Comparison of ENCODE assay signal across 9 mouse cellular contexts in genomic region chr1:180334541-180334940, GRCm38 (mm10). TPM values are rescaled to one million over a fixed set of nuclear protein-coding genes. Genes with fewer than 3 reads are reported as not detected.
DNase-seq lines count a peak whose midpoint lies in the region; ATAC-seq and TF ChIP-seq lines count a peak whose summit lies in the region.
"Had no signal": no experiment of that assay in that cellular context is flagged by ENCODE, and none has a peak within 500 bp of the region (broad histone marks: within the 10 kb centered on the region; RNA-seq: fewer than 3 reads in every experiment).

No protein-coding gene starts in this region.

- peak overlapping the region; percentile 91 for H3K4me3 ChIP-seq in gastrocnemius, adult 2 months
- no peak overlapping the region for H3K4me3 ChIP-seq in limb, embryonic 11.5 days (ENCODE audit: low read depth, low read length)
- H3K4me3 ChIP-seq in limb, embryonic 10.5 days: no peak overlapping the region
- H3K4me3 ChIP-seq in embryonic facial prominence, embryonic 14.5 days (ENCODE audit: low read depth, low read length): peak overlapping the region; percentile 78
- H3K4me3 ChIP-seq in liver, embryonic 16.5 days (ENCODE audit: low read depth, low read length): no peak overlapping the region

- intact Hi-C loops in gastrocnemius, adult 2 months (cut with DNase I): loop anchor here (5.0 kb wide), 2 partner anchors 53 to 73 kb away; no protein-coding TSS in a partner anchor

- H3K36me3 ChIP-seq in limb, embryonic 11.5 days (ENCODE audit: control insufficient read depth, insufficient read depth, low read length): peaks cover 2% of the 10 kb centered on the region; the same call in 1 of the 2 replicates
- H3K36me3 ChIP-seq in limb, embryonic 10.5 days: peaks cover 44% of the 10 kb centered on the region
- peaks cover 39% of the 10 kb centered on the region for H3K36me3 ChIP-seq in embryonic facial prominence, embryonic 14.5 days (ENCODE audit: control insufficient read depth, insufficient read depth, low read length)
- H3K36me3 ChIP-seq in liver, embryonic 16.5 days (ENCODE audit: control insufficient read depth, insufficient read depth): no peaks in the 10 kb centered on the region

- H3K4me2 ChIP-seq in limb, embryonic 11.5 days (ENCODE audit: low read depth, severe bottlenecking): peak overlapping the region; percentile 99; the same call in 1 of the 2 replicates
- H3K4me2 ChIP-seq in embryonic facial prominence, embryonic 14.5 days (ENCODE audit: low read depth, low read length): peak overlapping the region; percentile 97
- peak overlapping the region; percentile 27 for H3K4me2 ChIP-seq in liver, embryonic 16.5 days (ENCODE audit: low read depth, low read length)

- peak overlapping the region; percentile 95 for H3K27ac ChIP-seq in gastrocnemius, adult 2 months
- no peak overlapping the region for H3K27ac ChIP-seq in limb, embryonic 11.5 days (replicated peaks; ENCODE audit: low read depth, low read length)
- no peak overlapping the region for H3K27ac ChIP-seq in limb, embryonic 10.5 days
- no peak overlapping the region for H3K27ac ChIP-seq in embryonic facial prominence, embryonic 14.5 days (replicated peaks; ENCODE audit: low read depth, low read length)
- H3K27ac ChIP-seq in liver, embryonic 16.5 days (ENCODE audit: low read length): no peak overlapping the region

- DNase-seq in gastrocnemius, adult 2 months: no peak
- no peak for DNase-seq in gastrocnemius, postnatal 10 days
- no peak for DNase-seq in limb, embryonic 11.5 days (ENCODE audit: low spot score)
- DNase-seq in limb, embryonic 10.5 days (ENCODE audit: low spot score): no peak
- no peak for DNase-seq in embryonic facial prominence, embryonic 14.5 days (ENCODE audit: low spot score)
- DNase-seq in adrenal gland, adult 8-10 months: no peak
- DNase-seq in right cerebral cortex, postnatal 14 days: no peak
- DNase-seq: cerebellum, adult 9-11 months had no signal

- 0 out of 2 replicates have a peak, but pooled peaks cover 5% of the 10 kb centered on the region for H3K27me3 ChIP-seq in limb, embryonic 11.5 days (ENCODE audit: control insufficient read depth, insufficient read depth, low read length)
- peaks cover 37% of the 10 kb centered on the region for H3K27me3 ChIP-seq in limb, embryonic 10.5 days (ENCODE audit: low read depth, poor library complexity, severe bottlenecking)
- H3K27me3 ChIP-seq in embryonic facial prominence, embryonic 14.5 days (replicated peaks; ENCODE audit: control insufficient read depth, insufficient read depth, low read length): 0 out of 2 replicates have a peak, but pooled peaks cover 8% of the 10 kb centered on the region
- H3K27me3 ChIP-seq in liver, embryonic 16.5 days (ENCODE audit: control insufficient read depth, insufficient read depth, low read depth, low read length): peaks cover 38% of the 10 kb centered on the region

- no peaks in the 10 kb centered on the region for H3K9me3 ChIP-seq in limb, embryonic 11.5 days (ENCODE audit: control insufficient read depth, low read length)
- no peaks in the 10 kb centered on the region for H3K9me3 ChIP-seq in limb, embryonic 10.5 days (replicated peaks)
- no peaks in the 10 kb centered on the region for H3K9me3 ChIP-seq in embryonic facial prominence, embryonic 14.5 days (ENCODE audit: control insufficient read depth, low read length)
- no peaks in the 10 kb centered on the region for H3K9me3 ChIP-seq in liver, embryonic 16.5 days (replicated peaks; ENCODE audit: control insufficient read depth, low read length)

- no peak for TF ChIP-seq CTCF in gastrocnemius, adult 2 months (IDR thresholded peaks at IDR 0.05)

- H3K9ac ChIP-seq in limb, embryonic 11.5 days (ENCODE audit: low read length): no peak overlapping the region
- H3K9ac ChIP-seq in embryonic facial prominence, embryonic 14.5 days (ENCODE audit: low read depth, low read length): no peak overlapping the region
- H3K9ac ChIP-seq in liver, embryonic 16.5 days (ENCODE audit: low read depth, low read length): no peak overlapping the region

- no peak for ATAC-seq in limb, embryonic 11.5 days (ENCODE audit: insufficient number of reproducible peaks, low FRiP score, low TSS enrichment, low read depth)
- ATAC-seq in embryonic facial prominence, embryonic 14.5 days (ENCODE audit: low read depth): no peak
- no peak for ATAC-seq in liver, embryonic 16.5 days (ENCODE audit: low read depth)

- peaks cover 18% of the 10 kb centered on the region for H3K4me1 ChIP-seq in limb, embryonic 11.5 days (ENCODE audit: control insufficient read depth, insufficient read depth, low read length)
- H3K4me1 ChIP-seq in limb, embryonic 10.5 days: peaks cover 58% of the 10 kb centered on the region
- H3K4me1 ChIP-seq in embryonic facial prominence, embryonic 14.5 days (ENCODE audit: control insufficient read depth, insufficient read depth, low read length): peaks cover 45% of the 10 kb centered on the region
- peaks cover 24% of the 10 kb centered on the region for H3K4me1 ChIP-seq in liver, embryonic 16.5 days (ENCODE audit: control insufficient read depth, low read depth, low read length)

- WGBS in limb, embryonic 11.5 days: 93% methylated on average over 6 of the region's 6 CpGs
- 92% methylated on average over 6 of the region's 6 CpGs for WGBS in limb, embryonic 10.5 days
- 77% methylated on average over 6 of the region's 6 CpGs for WGBS in embryonic facial prominence, embryonic 14.5 days
- WGBS in liver, embryonic 16.5 days (ENCODE audit: insufficient replicate concordance): 29% methylated on average over 6 of the region's 6 CpGs

RNA-seq across cellular contexts. Expression of gene Itpkb, which starts 4.3 kb away (rescaled TPM):
- total RNA-seq in gastrocnemius, adult 2 months (2021): 10 to 100 TPM; 14.7 to 22.7 TPM
- 10 to 100 TPM; 30.1 to 38.7 TPM for total RNA-seq in gastrocnemius, postnatal 10 days (2021)
- polyA plus RNA-seq in limb, embryonic 11.5 days (2014; fragmentation: Nextera tagmentation; extraction: Ambion mirVana): 7.1 and 7.2 TPM in 2 replicates
- 6.2 and 10.1 TPM in 2 replicates for polyA plus RNA-seq in limb, embryonic 10.5 days (2016; fragmentation: Nextera tagmentation; extraction: Ambion mirVana)
- 7.4 and 7.6 TPM in 2 replicates for polyA plus RNA-seq in embryonic facial prominence, embryonic 14.5 days (2014; fragmentation: Nextera tagmentation; extraction: Ambion mirVana)
- polyA plus RNA-seq in liver, embryonic 16.5 days (2015; fragmentation: Nextera tagmentation; extraction: Ambion mirVana): 1.2 and 1.4 TPM in 2 replicates
- 10 to 100 TPM; 64.4 to 99.3 (median 78.9) TPM for total RNA-seq in adrenal gland, adult 8-10 months (2022)

Comparison
In these comparisons a context has a peak if more than half of its experiments do, and no peak if none do; other contexts are left out.
1. H3K4me3 ChIP-seq: peak in gastrocnemius, adult 2 months (single experiment) and embryonic facial prominence, embryonic 14.5 days (single experiment); none in limb, embryonic 11.5 days (single experiment), limb, embryonic 10.5 days (single experiment) and liver, embryonic 16.5 days (single experiment).
2. H3K4me2 ChIP-seq: peak in every context shown above with its lines; median percentile 99 in limb, embryonic 11.5 days; 97 in embryonic facial prominence, embryonic 14.5 days; 27 in liver, embryonic 16.5 days.